Mouse (Mus musculus) bone marrow macrophage, adult 2 months (primary cell): Measurements from ENCODE around the gene Itm2c. TPM values are rescaled to one million over a fixed set of nuclear protein-coding genes. Genes with fewer than 3 reads are reported as not detected.

Experiments
- H3K27ac ChIP-seq: 2 replicates; pipeline ENCODE4 v1.5.1; 2012; ENCODE audit warnings: low read depth, low read length; ENCODE audit not compliant: insufficient read depth
- H3K4me1 ChIP-seq: 2 replicates; pipeline ENCODE4 v1.6.1; 2012; ENCODE audit warnings: low read length; ENCODE audit not compliant: control insufficient read depth, insufficient read depth
- H3K4me3 ChIP-seq: 2 replicates; pipeline ENCODE4 v1.5.1; 2012; ENCODE audit warnings: mild to moderate bottlenecking, low read length, moderate library complexity; ENCODE audit not compliant: insufficient read depth
- CTCF ChIP-seq: IDR thresholded peaks from 2 replicates; pipeline ENCODE4 v1.5.1; 2012; ENCODE audit warnings: low read depth, mild to moderate bottlenecking, low read length, moderate library complexity
- POLR2A ChIP-seq: IDR thresholded peaks from 2 replicates; pipeline ENCODE4 v1.6.1; 2012; ENCODE audit warnings: mild to moderate bottlenecking, low read depth, low read length, borderline replicate concordance
- polyA plus RNA-seq: library from polyadenylated mRNA; stranded (reverse); fragments of >200 nt; gene quantifications from 2 replicates; pipeline ENCODE4 v1.2.4, GENCODE M21; 2012; ENCODE audit not compliant: missing spikeins, insufficient read depth, insufficient read length

The Itm2c gene
- 216 and 219 TPM in 2 replicates for polyA plus RNA-seq

- Histone ChIP-seq H3K27ac (peak within 1 kb of the TSS; percentile 68), H3K4me3 (peak within 1 kb of the TSS; percentile 78), H3K4me1 (peaks cover 38% of the 10 kb centered on the region)
- TF ChIP-seq POLR2A (0 out of 2 replicates have a peak, but pooled peaks have one; percentile 70), CTCF (no peak)
Observed at GRCm38 (mm10) chr1:85894231-85894747, at the start of gene Itm2c. Gene Itm2c (plus strand): TSS chr1:85894281.

- no peak for TF ChIP-seq CTCF
- no peak for TF ChIP-seq POLR2A
- Histone ChIP-seq H3K27ac (no peak overlapping the region), H3K4me1 (peaks cover 34% of the 10 kb centered on the region), H3K4me3 (no peak overlapping the region)
Observed at GRCm38 (mm10) chr1:85844981-85845380, 49.1 kb upstream of the Itm2c start.

- H3K4me1 ChIP-seq = peaks cover 30% of the 10 kb centered on the region
- no peak for TF ChIP-seq CTCF
- no peak for TF ChIP-seq POLR2A
- no peak overlapping the region for H3K4me3 ChIP-seq
- no peak overlapping the region for H3K27ac ChIP-seq
Observed at GRCm38 (mm10) chr1:85845476-85845875, 48.6 kb upstream of the Itm2c start.

GRCm38 (mm10) chr1:85849016-85849415, 45.1 kb upstream of the Itm2c start:
- Histone ChIP-seq H3K27ac (no peak overlapping the region), H3K4me1 (peaks cover 9% of the 10 kb centered on the region), H3K4me3 (no peak overlapping the region)
- TF ChIP-seq POLR2A (no peak), CTCF (no peak)

- Histone ChIP-seq H3K4me3 (no peak overlapping the region), H3K27ac (no peak overlapping the region), H3K4me1 (peaks cover 2% of the 10 kb centered on the region; the same call in 1 of the 2 replicates)
- no peak for TF ChIP-seq CTCF
- TF ChIP-seq POLR2A = no peak
Observed at GRCm38 (mm10) chr1:85850851-85851250, 43.2 kb upstream of the Itm2c start.

- H3K4me3 ChIP-seq = no peak overlapping the region
- no peaks in the 10 kb centered on the region for H3K4me1 ChIP-seq
- no peak overlapping the region for H3K27ac ChIP-seq
- TF ChIP-seq POLR2A (no peak), CTCF (peak; percentile 99)
Observed at GRCm38 (mm10) chr1:85852996-85853689, 40.9 kb upstream of the Itm2c start.

GRCm38 (mm10) chr1:85853865-85854264, 40.2 kb upstream of the Itm2c start:
- no peak for TF ChIP-seq POLR2A
- no peak for TF ChIP-seq CTCF
- Histone ChIP-seq H3K27ac (no peak overlapping the region), H3K4me3 (no peak overlapping the region), H3K4me1 (no peaks in the 10 kb centered on the region)

- Histone ChIP-seq H3K4me3 (no peak overlapping the region), H3K4me1 (no peaks in the 10 kb centered on the region), H3K27ac (no peak overlapping the region)
- TF ChIP-seq CTCF (no peak), POLR2A (no peak)
Observed at GRCm38 (mm10) chr1:85854475-85854874, 39.6 kb upstream of the Itm2c start.

- no peak for TF ChIP-seq CTCF
- no peak for TF ChIP-seq POLR2A
Observed at GRCm38 (mm10) chr1:85856266-85856665, 37.8 kb upstream of the Itm2c start.

GRCm38 (mm10) chr1:85857261-85857754, 36.8 kb upstream of the Itm2c start:
- TF ChIP-seq POLR2A (no peak), CTCF (no peak)

More at GRCm38 (mm10) chr1:85856266-85856665, 37.8 kb upstream of the Itm2c start:
- Histone ChIP-seq H3K4me3 (no peak overlapping the region), H3K27ac (no peak overlapping the region), H3K4me1 (no peaks in the 10 kb centered on the region)

More at GRCm38 (mm10) chr1:85857261-85857754, 36.8 kb upstream of the Itm2c start:
- H3K4me1 ChIP-seq = no peaks in the 10 kb centered on the region
- no peak overlapping the region for H3K4me3 ChIP-seq
- no peak overlapping the region for H3K27ac ChIP-seq
